Mouse (Mus musculus): ENCODE data around the gene Wars. TPM values are rescaled to one million over a fixed set of nuclear protein-coding genes. Genes with fewer than 3 reads are reported as not detected.

The Wars gene
- polyA plus RNA-seq, 1 experiment from 2014 or later, result 63.0 TPM

- H3K27ac ChIP-seq (ENCODE audit: low read length), result no peak overlapping the region
- no peak overlapping the region for H3K4me3 ChIP-seq (ENCODE audit: low read length)
- peaks cover 2% of the 10 kb centered on the region; the same call in 1 of the 2 replicates for H3K4me1 ChIP-seq (ENCODE audit: control insufficient read depth, insufficient read depth, low read length)
- no peaks in the 10 kb centered on the region for H3K9me3 ChIP-seq (replicated peaks; ENCODE audit: control insufficient read depth, low read length)
- H3K36me3 ChIP-seq (ENCODE audit: control insufficient read depth, insufficient read depth), result peaks cover 4% of the 10 kb centered on the region
- H3K4me2 ChIP-seq (ENCODE audit: low read depth, low read length), result no peak overlapping the region
- ATAC-seq (replicated peaks; ENCODE audit: extremely low read depth, insufficient read depth, low FRiP score), result no peak
- 73% methylated on average over 4 of the region's 4 CpGs for WGBS
- H3K9ac ChIP-seq (ENCODE audit: low read length), result no peak overlapping the region
- H3K27me3 ChIP-seq (ENCODE audit: control insufficient read depth, insufficient read depth, low read length), result no peaks in the 10 kb centered on the region
These were observed 73.5 kb downstream of the Wars start for GRCm38 (mm10) chr12:108820461-108820860.

- Histone ChIP-seq H3K4me2 (ENCODE audit: low read depth, low read length) (no peak overlapping the region), H3K4me1 (ENCODE audit: control insufficient read depth, insufficient read depth, low read length) (peaks cover 2% of the 10 kb centered on the region; the same call in 1 of the 2 replicates), H3K27ac (ENCODE audit: low read length) (no peak overlapping the region), H3K4me3 (ENCODE audit: low read length) (no peak overlapping the region), H3K36me3 (ENCODE audit: control insufficient read depth, insufficient read depth) (peaks cover 11% of the 10 kb centered on the region), H3K9me3 (replicated peaks; ENCODE audit: control insufficient read depth, low read length) (no peaks in the 10 kb centered on the region), H3K9ac (ENCODE audit: low read length) (no peak overlapping the region), H3K27me3 (ENCODE audit: control insufficient read depth, insufficient read depth, low read length) (no peaks in the 10 kb centered on the region)
- no peak for ATAC-seq (replicated peaks; ENCODE audit: extremely low read depth, insufficient read depth, low FRiP score)
- WGBS, result 67% methylated on average over 11 of the region's 11 CpGs
These were observed 77.4 kb downstream of the Wars start for GRCm38 (mm10) chr12:108816569-108816968.

GRCm38 (mm10) chr12:108814470-108814869 is 79.5 kb downstream of the Wars start:
- no peak overlapping the region for H3K4me3 ChIP-seq (ENCODE audit: low read length)
- H3K9me3 ChIP-seq (replicated peaks; ENCODE audit: control insufficient read depth, low read length), result no peaks in the 10 kb centered on the region
- H3K27me3 ChIP-seq (ENCODE audit: control insufficient read depth, insufficient read depth, low read length), result no peaks in the 10 kb centered on the region
- H3K9ac ChIP-seq (ENCODE audit: low read length), result no peak overlapping the region
- H3K4me2 ChIP-seq (ENCODE audit: low read depth, low read length), result no peak overlapping the region
- peaks cover 11% of the 10 kb centered on the region for H3K36me3 ChIP-seq (ENCODE audit: control insufficient read depth, insufficient read depth)
- peaks cover 7% of the 10 kb centered on the region; the same call in 1 of the 2 replicates for H3K4me1 ChIP-seq (ENCODE audit: control insufficient read depth, insufficient read depth, low read length)
- H3K27ac ChIP-seq (ENCODE audit: low read length), result no peak overlapping the region
- ATAC-seq (replicated peaks; ENCODE audit: extremely low read depth, insufficient read depth, low FRiP score), result no peak
- WGBS, result 80% methylated on average over 6 of the region's 6 CpGs

DNA sequence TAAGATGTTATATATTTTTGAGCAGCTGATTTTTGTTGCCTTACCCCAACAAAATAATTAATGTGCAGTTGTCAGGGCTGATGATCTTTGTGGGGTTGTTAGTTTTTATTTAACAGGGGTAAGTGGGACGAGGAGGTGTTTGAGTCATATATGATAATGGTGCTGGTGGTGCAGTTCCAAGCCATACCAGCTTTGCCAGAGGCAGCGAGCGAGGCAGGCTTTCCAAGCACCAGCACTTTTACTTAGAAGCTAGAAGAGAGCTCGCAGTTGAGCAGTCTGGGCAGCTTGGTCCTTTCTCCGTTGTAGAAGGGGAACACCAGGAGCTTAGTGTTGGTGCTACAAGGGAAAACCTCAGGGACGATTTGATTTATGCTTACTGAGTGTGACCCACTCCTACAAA is 81.5 kb downstream of the Wars start:
- H3K36me3 ChIP-seq (ENCODE audit: control insufficient read depth, insufficient read depth), result peaks cover 14% of the 10 kb centered on the region
- 79% methylated on average over 6 of the region's 6 CpGs for WGBS
- peaks cover 15% of the 10 kb centered on the region for H3K4me1 ChIP-seq (ENCODE audit: control insufficient read depth, insufficient read depth, low read length)
- no peak overlapping the region for H3K9ac ChIP-seq (ENCODE audit: low read length)
- H3K27ac ChIP-seq (ENCODE audit: low read length), result no peak overlapping the region
- H3K4me2 ChIP-seq (ENCODE audit: low read depth, low read length), result no peak overlapping the region
- no peak overlapping the region for H3K4me3 ChIP-seq (ENCODE audit: low read length)
- no peaks in the 10 kb centered on the region for H3K9me3 ChIP-seq (replicated peaks; ENCODE audit: control insufficient read depth, low read length)
- ATAC-seq (replicated peaks; ENCODE audit: extremely low read depth, insufficient read depth, low FRiP score), result no peak
- no peaks in the 10 kb centered on the region for H3K27me3 ChIP-seq (ENCODE audit: control insufficient read depth, insufficient read depth, low read length)

DNA sequence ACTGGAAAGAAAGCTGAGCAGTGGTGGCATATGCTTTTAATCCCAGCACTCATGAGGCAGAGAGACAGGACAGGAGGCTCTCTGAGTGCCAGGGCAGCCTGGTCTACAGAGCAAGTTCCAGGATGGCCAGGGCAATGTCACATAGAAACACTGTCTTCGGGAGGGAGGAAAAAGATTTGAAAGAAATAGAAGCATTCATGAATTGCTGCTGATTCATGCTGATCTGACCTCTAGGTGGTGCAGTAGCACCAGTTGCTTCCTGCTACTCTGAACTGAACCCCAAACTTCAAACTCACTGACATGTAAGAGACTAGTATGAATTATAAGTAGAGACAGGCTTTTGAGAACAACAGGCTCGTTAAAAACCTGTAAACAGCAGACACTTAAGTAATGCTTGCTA is 82.8 kb downstream of the Wars start:
- Histone ChIP-seq H3K4me3 (ENCODE audit: low read length) (no peak overlapping the region), H3K9me3 (replicated peaks; ENCODE audit: control insufficient read depth, low read length) (no peaks in the 10 kb centered on the region), H3K4me1 (ENCODE audit: control insufficient read depth, insufficient read depth, low read length) (peaks cover 15% of the 10 kb centered on the region), H3K4me2 (ENCODE audit: low read depth, low read length) (no peak overlapping the region), H3K36me3 (ENCODE audit: control insufficient read depth, insufficient read depth) (peaks cover 15% of the 10 kb centered on the region), H3K27ac (ENCODE audit: low read length) (no peak overlapping the region), H3K27me3 (ENCODE audit: control insufficient read depth, insufficient read depth, low read length) (no peaks in the 10 kb centered on the region), H3K9ac (ENCODE audit: low read length) (no peak overlapping the region)
- ATAC-seq (replicated peaks; ENCODE audit: extremely low read depth, insufficient read depth, low FRiP score), result peak; percentile 22; the same call in 1 of the 2 replicates
- WGBS, result 47% methylated on average over 2 of the region's 2 CpGs

DNA sequence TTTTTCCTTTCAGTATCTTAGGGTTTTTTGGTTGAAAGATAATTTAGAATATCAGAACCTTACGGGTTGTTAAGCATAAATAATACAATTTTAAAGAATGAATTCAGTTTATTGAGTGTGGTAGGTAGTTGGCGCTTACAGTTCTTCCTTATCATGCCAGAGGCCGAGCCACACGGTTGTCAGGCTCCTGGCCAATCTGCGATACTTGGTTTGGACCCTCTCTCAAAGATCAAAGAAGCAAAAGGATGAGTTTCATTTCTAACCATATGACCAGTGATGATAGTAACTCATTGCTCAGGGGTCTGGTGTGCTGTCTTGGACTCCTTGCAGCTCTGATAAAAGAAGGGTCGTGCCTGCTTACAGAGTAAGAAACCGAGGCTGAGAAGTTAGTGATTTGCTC is 83.7 kb downstream of the Wars start:
- Histone ChIP-seq H3K9ac (ENCODE audit: low read length) (no peak overlapping the region), H3K4me2 (ENCODE audit: low read depth, low read length) (no peak overlapping the region), H3K36me3 (ENCODE audit: control insufficient read depth, insufficient read depth) (peaks cover 13% of the 10 kb centered on the region; the same call in 1 of the 2 replicates), H3K9me3 (replicated peaks; ENCODE audit: control insufficient read depth, low read length) (no peaks in the 10 kb centered on the region), H3K27ac (ENCODE audit: low read length) (no peak overlapping the region), H3K27me3 (ENCODE audit: control insufficient read depth, insufficient read depth, low read length) (no peaks in the 10 kb centered on the region), H3K4me1 (ENCODE audit: control insufficient read depth, insufficient read depth, low read length) (peaks cover 15% of the 10 kb centered on the region), H3K4me3 (ENCODE audit: low read length) (no peak overlapping the region)
- ATAC-seq (replicated peaks; ENCODE audit: extremely low read depth, insufficient read depth, low FRiP score), result no peak
- 63% methylated on average over 7 of the region's 7 CpGs for WGBS

MicroRNA genes within 50 kb of the gene (microRNA counts, 519-probe panel; counts per million panel counts)
- microRNA mmu-miR-345-3p (not detected), microRNA mmu-miR-345-5p (2,326 counts per million, percentile 48 among the panel's probes with 10 or more counts)

Small RNA genes lying within 50 kb of the gene (microRNA-seq; reads per million reads assigned to microRNA genes)
- gene Mir345, result 69.7 reads per million, percentile 47 among the genes with 10 or more reads in this experiment

Other genes with a start within 250 kb of the Wars start
- 1.5 and 3.0 TPM in 2 replicates for gene Degs2, start 191.9 kb downstream of the Wars start, polyA plus RNA-seq (2015; fragmentation: Nextera tagmentation; extraction: Ambion mirVana)
- gene Yy1, start 101.2 kb downstream of the Wars start, polyA plus RNA-seq (2015; fragmentation: Nextera tagmentation; extraction: Ambion mirVana), result 11.7 and 12.5 TPM in 2 replicates
- 4.2 and 4.3 TPM in 2 replicates for gene Slc25a29, start 58.3 kb downstream of the Wars start, polyA plus RNA-seq (2015; fragmentation: Nextera tagmentation; extraction: Ambion mirVana)
- gene Slc25a47, start 58.1 kb downstream of the Wars start, polyA plus RNA-seq (2015; fragmentation: Nextera tagmentation; extraction: Ambion mirVana), result 5.8 and 6.6 TPM in 2 replicates
- gene Wdr25, start 543 bp downstream of the Wars start, polyA plus RNA-seq (2015; fragmentation: Nextera tagmentation; extraction: Ambion mirVana), result 7.1 and 10.2 TPM in 2 replicates
- gene Begain, start 174.0 kb upstream of the Wars start, polyA plus RNA-seq (2015; fragmentation: Nextera tagmentation; extraction: Ambion mirVana), result 1.5 and 2.1 TPM in 2 replicates

Data from heart, embryonic 16.5 days (tissue).